Mouse (Mus musculus): Measurements from ENCODE around the gene Tmem143. TPM values are rescaled to one million over a fixed set of nuclear protein-coding genes. Genes with fewer than 3 reads are reported as not detected.

Tmem143 gene
- polyA plus RNA-seq, 1 experiment, result 9.6 TPM

- Histone ChIP-seq H3K27ac (ENCODE audit: control insufficient read depth, insufficient read depth, low read depth, low read length, poor library complexity) (peak overlapping the region; percentile 91), H3K4me1 (ENCODE audit: control insufficient read depth, insufficient read depth, low read length) (peaks cover 10% of the 10 kb centered on the region), H3K4me3 (replicated peaks; ENCODE audit: control insufficient read depth, low read depth, low read length) (peak overlapping the region; percentile 74)
- TF ChIP-seq CTCF (IDR thresholded peaks at IDR 0.05; ENCODE audit: control insufficient read depth, insufficient read depth, low read length) (no peak), POLR2A (IDR thresholded peaks at IDR 0.05; ENCODE audit: borderline replicate concordance, control insufficient read depth, low read depth, low read length) (peak; percentile 76; the same call in 1 of the 2 replicates)
- WGBS, result 12% methylated on average over 26 of the region's 26 CpGs
Measured at GRCm38 (mm10) chr7:45916056-45917003, 19.6 kb downstream of the Tmem143 start.

DNA sequence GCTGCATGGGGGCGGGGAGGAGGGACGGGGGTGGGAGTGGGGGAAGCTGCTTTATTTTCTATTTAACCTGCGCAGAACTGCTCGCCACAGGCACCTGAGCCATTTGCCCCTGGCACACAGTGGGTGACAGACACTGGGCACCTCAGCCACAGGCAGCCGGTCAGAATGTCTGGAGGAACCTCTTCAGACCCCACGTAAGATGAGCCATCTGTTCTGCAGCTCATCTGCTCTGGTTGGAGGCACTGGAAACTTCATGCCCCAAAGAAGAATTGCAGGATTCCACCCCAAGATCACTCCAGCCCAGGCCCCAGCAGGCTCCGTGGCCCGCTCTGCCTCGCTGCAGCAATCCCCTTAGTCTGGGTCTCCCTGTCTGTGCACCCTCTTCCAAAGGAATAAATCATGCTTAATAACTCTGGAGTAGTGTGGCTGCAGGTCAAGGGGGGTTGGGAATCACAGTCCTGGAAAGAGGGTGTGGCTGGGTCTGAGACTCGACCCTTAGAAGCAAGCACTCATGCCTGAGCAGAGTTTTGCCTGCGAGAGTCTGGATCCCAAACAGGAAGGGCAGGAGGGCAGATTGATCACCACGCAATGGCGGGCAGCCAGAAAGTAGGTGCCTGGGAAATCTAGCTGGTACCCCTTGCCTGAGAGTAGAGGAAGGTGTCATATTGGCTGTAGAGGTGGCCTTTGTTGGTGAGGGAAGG is 20.4 kb downstream of the Tmem143 start:
- H3K27ac ChIP-seq (ENCODE audit: control insufficient read depth, insufficient read depth, low read depth, low read length, poor library complexity), result peak overlapping the region; percentile 65
- WGBS, result 18% methylated on average over 13 of the region's 13 CpGs
- peaks cover 16% of the 10 kb centered on the region for H3K4me1 ChIP-seq (ENCODE audit: control insufficient read depth, insufficient read depth, low read length)
- no peak for TF ChIP-seq POLR2A (IDR thresholded peaks at IDR 0.05; ENCODE audit: borderline replicate concordance, control insufficient read depth, low read depth, low read length)
- no peak for TF ChIP-seq CTCF (IDR thresholded peaks at IDR 0.05; ENCODE audit: control insufficient read depth, insufficient read depth, low read length)
- H3K4me3 ChIP-seq (replicated peaks; ENCODE audit: control insufficient read depth, low read depth, low read length), result peak overlapping the region; percentile 19

- TF ChIP-seq CTCF (IDR thresholded peaks at IDR 0.05; ENCODE audit: control insufficient read depth, insufficient read depth, low read length), result no peak
- no peak for TF ChIP-seq POLR2A (IDR thresholded peaks at IDR 0.05; ENCODE audit: borderline replicate concordance, control insufficient read depth, low read depth, low read length)
- Histone ChIP-seq H3K4me3 (replicated peaks; ENCODE audit: control insufficient read depth, low read depth, low read length) (no peak overlapping the region), H3K4me1 (ENCODE audit: control insufficient read depth, insufficient read depth, low read length) (peaks cover 17% of the 10 kb centered on the region), H3K27ac (ENCODE audit: control insufficient read depth, insufficient read depth, low read depth, low read length, poor library complexity) (peak overlapping the region; percentile 65; the same call in 1 of the 2 replicates)
- 72% methylated on average over 15 of the region's 15 CpGs for WGBS
Measured at GRCm38 (mm10) chr7:45917926-45918325, 21.2 kb downstream of the Tmem143 start.

DNA sequence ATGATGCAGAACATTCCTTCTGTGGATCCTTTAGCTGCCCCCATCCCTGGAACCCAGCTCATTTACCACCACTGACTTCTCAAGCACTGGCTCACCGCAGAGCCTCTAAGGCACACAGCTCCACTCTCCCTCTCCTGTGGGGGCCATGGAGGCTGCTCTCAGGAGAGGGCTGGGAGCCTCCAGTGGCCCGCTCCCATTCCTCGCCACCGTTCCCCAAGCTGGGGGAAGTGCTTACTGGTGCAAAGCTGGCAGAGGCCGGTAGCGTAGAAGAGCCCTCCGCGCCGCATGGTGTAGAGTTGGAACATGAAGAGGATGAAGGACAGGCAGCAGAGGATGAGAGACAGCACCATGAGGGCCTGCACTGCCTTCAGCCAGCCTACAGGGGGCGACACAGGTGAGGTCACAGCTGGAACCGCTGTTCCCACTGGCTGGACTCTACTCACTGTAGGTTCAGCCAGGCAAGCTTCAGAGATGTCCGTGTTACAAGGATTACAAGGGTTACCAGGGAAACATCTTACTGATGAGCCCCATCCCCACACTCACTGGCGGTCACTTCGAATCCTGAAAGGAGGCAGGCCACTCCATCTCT is 22.4 kb downstream of the Tmem143 start:
- peaks cover 17% of the 10 kb centered on the region for H3K4me1 ChIP-seq (ENCODE audit: control insufficient read depth, insufficient read depth, low read length)
- 62% methylated on average over 14 of the region's 14 CpGs for WGBS
- TF ChIP-seq POLR2A (IDR thresholded peaks at IDR 0.05; ENCODE audit: borderline replicate concordance, control insufficient read depth, low read depth, low read length) (no peak), CTCF (IDR thresholded peaks at IDR 0.05; ENCODE audit: control insufficient read depth, insufficient read depth, low read length) (peak; percentile 71)
- H3K4me3 ChIP-seq (replicated peaks; ENCODE audit: control insufficient read depth, low read depth, low read length), result peak overlapping the region; percentile 16
- no peak overlapping the region for H3K27ac ChIP-seq (ENCODE audit: control insufficient read depth, insufficient read depth, low read depth, low read length, poor library complexity)

DNA sequence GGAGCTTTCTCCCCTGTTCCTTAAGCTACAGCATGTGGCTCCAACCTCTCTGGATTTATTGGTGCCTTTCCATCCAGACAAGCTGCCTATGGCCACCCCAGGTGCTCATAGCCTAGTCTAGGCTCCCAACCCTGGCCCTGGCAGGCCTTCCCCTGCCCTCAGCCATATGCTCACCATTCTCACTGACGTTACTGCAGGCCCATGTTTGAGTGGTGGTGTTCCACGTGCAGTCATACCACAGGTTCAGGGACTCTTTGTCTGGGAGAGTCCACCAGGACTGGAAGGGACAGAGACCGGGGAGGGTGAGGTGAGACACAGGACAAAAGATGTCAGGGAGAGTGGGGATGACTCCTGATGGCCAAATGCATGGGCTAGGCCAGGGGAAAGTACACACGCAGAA is 23.0 kb downstream of the Tmem143 start:
- WGBS, result 17% methylated on average over 4 of the region's 4 CpGs
- Histone ChIP-seq H3K4me1 (ENCODE audit: control insufficient read depth, insufficient read depth, low read length) (peaks cover 19% of the 10 kb centered on the region), H3K4me3 (replicated peaks; ENCODE audit: control insufficient read depth, low read depth, low read length) (peak overlapping the region; percentile 66), H3K27ac (ENCODE audit: control insufficient read depth, insufficient read depth, low read depth, low read length, poor library complexity) (peak overlapping the region; percentile 84)
- TF ChIP-seq POLR2A (IDR thresholded peaks at IDR 0.05; ENCODE audit: borderline replicate concordance, control insufficient read depth, low read depth, low read length) (no peak), CTCF (IDR thresholded peaks at IDR 0.05; ENCODE audit: control insufficient read depth, insufficient read depth, low read length) (no peak)

DNA sequence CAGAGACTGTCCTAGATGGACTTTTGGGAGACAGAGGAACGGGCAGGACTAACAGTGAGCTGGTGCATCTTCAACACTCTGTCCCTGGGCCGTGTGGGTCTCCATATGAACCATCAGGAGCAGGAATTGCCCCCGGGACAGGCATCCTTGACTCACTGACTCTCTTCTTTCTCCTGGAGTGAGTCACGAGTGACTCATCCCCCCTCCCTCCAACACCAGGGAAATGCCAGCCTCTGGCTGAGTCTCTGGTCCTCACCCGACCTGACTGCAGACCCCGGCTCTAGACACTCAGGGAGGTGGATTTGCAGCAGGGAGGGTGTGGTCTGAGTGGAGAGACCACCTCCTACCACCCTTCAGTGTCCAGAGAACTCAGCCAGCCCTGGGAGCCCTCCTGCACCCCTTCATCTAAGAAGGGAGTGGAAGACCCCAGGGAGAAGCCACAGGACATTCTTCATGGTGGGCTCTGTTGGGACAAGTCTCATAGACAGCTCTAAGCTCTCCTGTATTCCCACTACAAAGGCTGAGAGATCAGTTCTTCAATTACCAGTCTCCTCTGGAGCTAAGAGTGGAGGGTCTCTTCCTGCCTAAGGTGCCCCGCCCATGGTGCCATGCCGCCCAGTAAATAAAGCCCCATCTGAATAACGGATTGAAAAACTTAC is 24.0 kb downstream of the Tmem143 start:
- peaks cover 19% of the 10 kb centered on the region for H3K4me1 ChIP-seq (ENCODE audit: control insufficient read depth, insufficient read depth, low read length)
- WGBS, result 1% methylated on average over 9 of the region's 9 CpGs
- H3K27ac ChIP-seq (ENCODE audit: control insufficient read depth, insufficient read depth, low read depth, low read length, poor library complexity), result peak overlapping the region; percentile 84
- no peak for TF ChIP-seq POLR2A (IDR thresholded peaks at IDR 0.05; ENCODE audit: borderline replicate concordance, control insufficient read depth, low read depth, low read length)
- no peak for TF ChIP-seq CTCF (IDR thresholded peaks at IDR 0.05; ENCODE audit: control insufficient read depth, insufficient read depth, low read length)
- peak overlapping the region; percentile 66 for H3K4me3 ChIP-seq (replicated peaks; ENCODE audit: control insufficient read depth, low read depth, low read length)

GRCm38 (mm10) chr7:45921242-45921621 is 24.5 kb downstream of the Tmem143 start, which contains the start of gene Emp3:
Gene Emp3, minus strand, starts transcription at chr7:45921404.
- peaks cover 19% of the 10 kb centered on the region for H3K4me1 ChIP-seq (ENCODE audit: control insufficient read depth, insufficient read depth, low read length)
- H3K27ac ChIP-seq (ENCODE audit: control insufficient read depth, insufficient read depth, low read depth, low read length, poor library complexity), result peak within 1 kb of the TSS; percentile 90
- no peak for TF ChIP-seq CTCF (IDR thresholded peaks at IDR 0.05; ENCODE audit: control insufficient read depth, insufficient read depth, low read length)
- peak; percentile 61; the same call in 1 of the 2 replicates for TF ChIP-seq POLR2A (IDR thresholded peaks at IDR 0.05; ENCODE audit: borderline replicate concordance, control insufficient read depth, low read depth, low read length)
- peak within 1 kb of the TSS; percentile 66 for H3K4me3 ChIP-seq (replicated peaks; ENCODE audit: control insufficient read depth, low read depth, low read length)
- WGBS, result 1% methylated on average over 9 of the region's 9 CpGs

Data from bone marrow, adult 2 months (tissue).